Mouse (Mus musculus): Measurements from ENCODE around the gene Nfkbiz. TPM values are rescaled to one million over a fixed set of nuclear protein-coding genes. Genes with fewer than 3 reads are reported as not detected.

Gene Nfkbiz
- 10 to 100 TPM; 42.8 to 66.8 TPM for polyA plus RNA-seq (2017; shearing (Covaris generic))

DNA sequence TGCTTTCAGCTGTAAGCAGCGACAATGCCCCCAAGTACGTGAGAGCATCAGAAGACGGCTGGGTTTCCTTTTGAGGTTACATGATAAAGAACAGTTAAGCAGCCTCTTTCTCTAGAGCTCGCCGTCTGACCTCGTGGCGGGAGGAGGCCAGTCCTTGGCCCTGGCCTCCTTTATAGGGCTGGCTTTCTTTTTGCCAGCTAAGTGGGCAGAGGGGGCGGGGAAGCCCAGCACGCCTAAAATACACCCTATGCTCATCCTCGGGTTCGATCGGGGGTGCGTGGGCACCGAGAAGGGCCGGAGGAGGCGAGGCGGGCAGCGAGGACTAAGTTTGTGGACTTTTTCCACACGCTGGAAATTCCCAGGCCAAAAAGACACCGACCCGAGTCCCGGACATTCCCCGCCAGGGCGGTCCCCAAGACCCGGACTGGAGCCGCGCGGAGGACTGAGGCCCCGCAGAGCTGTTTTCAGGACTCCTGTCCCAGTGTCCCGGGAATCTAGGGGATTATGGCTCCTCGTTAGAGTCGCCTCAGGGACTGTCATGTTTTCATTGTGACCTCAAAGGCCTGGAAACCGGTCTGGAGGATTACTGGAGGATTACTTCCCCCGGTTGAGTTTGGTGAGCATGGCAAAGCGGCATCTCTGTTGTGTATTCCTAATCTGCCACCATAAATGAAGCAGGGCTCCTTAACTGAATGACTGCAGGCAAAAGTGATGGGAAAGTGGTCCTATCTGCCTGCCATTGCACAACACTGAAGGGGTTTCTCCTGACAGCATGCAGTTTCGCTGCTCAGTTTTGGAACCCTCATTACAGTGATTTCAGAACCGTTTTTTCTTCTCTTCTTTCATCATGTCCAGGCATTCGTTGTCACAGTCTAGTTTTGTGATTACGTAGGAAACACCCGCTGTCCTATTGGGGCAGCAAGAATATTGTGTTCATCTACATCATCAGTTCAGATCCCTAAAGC lies at the start of gene Nfkbiz:
Gene Nfkbiz (minus strand): TSS at position 390 of the 965 bp plus-strand sequence.

Other genes with a start within 250 kb of the Nfkbiz start
- gene Nxpe3, start 56.4 kb upstream of the Nfkbiz start, polyA plus RNA-seq (2017; shearing (Covaris generic)) = 10 to 100 TPM; 27.3 to 34.7 TPM
- gene Cep97, start 96.0 kb upstream of the Nfkbiz start, polyA plus RNA-seq (2017; shearing (Covaris generic)) = 10 to 100 TPM; 24.1 to 26.2 TPM
- gene Rpl24, start 127.4 kb upstream of the Nfkbiz start, polyA plus RNA-seq (2017; shearing (Covaris generic)) = 100 to 1,000 TPM; 497 to 554 TPM
- 10 to 100 TPM; 27.9 to 44.2 TPM for gene Zbtb11, start 135.0 kb upstream of the Nfkbiz start, polyA plus RNA-seq (2017; shearing (Covaris generic))
- 10 to 100 TPM; 87.5 to 96.3 TPM for gene Pcnp, start 190.8 kb upstream of the Nfkbiz start, polyA plus RNA-seq (2017; shearing (Covaris generic))
- 10 to 100 TPM; 32.4 to 34.8 TPM for gene Trmt10c, start 198.9 kb upstream of the Nfkbiz start, polyA plus RNA-seq (2017; shearing (Covaris generic))
- gene Senp7, start 209.4 kb upstream of the Nfkbiz start, polyA plus RNA-seq (2017; shearing (Covaris generic)) = 10 to 100 TPM; 44.3 to 47.6 TPM

All from inflammation-experienced regulatory T-cells (primary cell).